Mouse (Mus musculus): ENCODE measurements around the gene Trpd52l3. TPM values are rescaled to one million over a fixed set of nuclear protein-coding genes. Genes with fewer than 3 reads are reported as not detected.
A peak's percentile ranks its signal among the peaks of the same experiment; 100 is the strongest.
"Not testable (repeated sequence)": the region's sequence is repeated elsewhere in the genome, so short reads cannot be mapped to it uniquely, and the experiment has no call there.

The Trpd52l3 gene
- not detected for total RNA-seq (2022)

- no peak for DNase-seq (ENCODE audit: low spot score in 2 of 2)
These were observed at the start of gene Trpd52l3 for GRCm38 (mm10) chr19:30003621-30004020. Gene Trpd52l3 (plus strand): TSS chr19:30003790.

GRCm38 (mm10) chr19:29953833-29954232 lies 49.8 kb upstream of the Trpd52l3 start:
- no peak for DNase-seq (ENCODE audit: low spot score in 2 of 2)

GRCm38 (mm10) chr19:29955454-29955853 lies 48.1 kb upstream of the Trpd52l3 start:
- no peak for DNase-seq (ENCODE audit: low spot score in 2 of 2)

- no peak for DNase-seq (ENCODE audit: low spot score in 2 of 2)
These were observed 42.7 kb upstream of the Trpd52l3 start for GRCm38 (mm10) chr19:29960906-29961305.

GRCm38 (mm10) chr19:29961842-29962241 lies 41.7 kb upstream of the Trpd52l3 start:
- no peak for DNase-seq (ENCODE audit: low spot score in 2 of 2)

GRCm38 (mm10) chr19:29963598-29964092 lies 39.9 kb upstream of the Trpd52l3 start:
- no peak for DNase-seq (ENCODE audit: low spot score in 2 of 2)

GRCm38 (mm10) chr19:29967960-29968359 lies 35.6 kb upstream of the Trpd52l3 start:
- DNase-seq (ENCODE audit: low spot score in 2 of 2): no peak

- DNase-seq (ENCODE audit: low spot score in 2 of 2): no peak
These were observed 30.2 kb upstream of the Trpd52l3 start for GRCm38 (mm10) chr19:29973396-29973795.

- no peak for DNase-seq (ENCODE audit: low spot score in 2 of 2)
These were observed 24.7 kb upstream of the Trpd52l3 start for GRCm38 (mm10) chr19:29978847-29979246.

GRCm38 (mm10) chr19:29979452-29980089 lies 24.0 kb upstream of the Trpd52l3 start:
- DNase-seq (ENCODE audit: low spot score in 2 of 2): peak in 1 of 2 experiments; percentile 16

GRCm38 (mm10) chr19:29984208-29985005 lies 19.2 kb upstream of the Trpd52l3 start:
- DNase-seq (ENCODE audit: low spot score in 2 of 2): no peak

- no peak for DNase-seq (ENCODE audit: low spot score in 2 of 2)
These were observed 17.0 kb upstream of the Trpd52l3 start for GRCm38 (mm10) chr19:29986464-29987091.

GRCm38 (mm10) chr19:30000406-30001365 lies 2.9 kb upstream of the Trpd52l3 start:
- no peak for DNase-seq (ENCODE audit: low spot score in 2 of 2)

- DNase-seq (ENCODE audit: low spot score in 2 of 2): no peak
These were observed 2.0 kb upstream of the Trpd52l3 start for GRCm38 (mm10) chr19:30001550-30001949.

- no peak for DNase-seq (ENCODE audit: low spot score in 2 of 2)
These were observed 2.8 kb downstream of the Trpd52l3 start for GRCm38 (mm10) chr19:30006371-30006770.

- no peak for DNase-seq (ENCODE audit: low spot score in 2 of 2)
These were observed 7.1 kb downstream of the Trpd52l3 start for GRCm38 (mm10) chr19:30010520-30011296.

GRCm38 (mm10) chr19:30014331-30014730 lies 10.7 kb downstream of the Trpd52l3 start:
- DNase-seq (ENCODE audit: low spot score in 2 of 2): no peak

GRCm38 (mm10) chr19:30016156-30016555 lies 12.6 kb downstream of the Trpd52l3 start:
- no peak for DNase-seq (ENCODE audit: low spot score in 2 of 2)

- not testable (repeated sequence) for DNase-seq (ENCODE audit: low spot score in 2 of 2)
These were observed 19.8 kb downstream of the Trpd52l3 start for GRCm38 (mm10) chr19:30023419-30023818.

Data from layer of hippocampus, adult 8-10 months (tissue).